Mouse (Mus musculus) midbrain, embryonic 12.5 days (tissue): ENCODE measurements at regions not wholly inside any gene's neighbourhood (a gene's known extent, or its start where the extent isn't known, plus 50 kb on each side); places are given as distances from the start of the nearest gene placed in this dataset.

ENCODE experiments used
- ATAC-seq: fragments of 200-750 bp; cut with Nextera tagmentation; 2 replicates; pipeline ENCODE4 v1.8.0; 2017; ENCODE audit warnings: low read depth, moderate TSS enrichment, moderate library complexity; ENCODE audit not compliant: low FRiP score
- H3K27ac ChIP-seq: fragments of 300-500 bp; sonication (generic); replicated peaks from 2 replicates; pipeline ENCODE4 v1.5.1; 2016; ENCODE audit warnings: mild to moderate bottlenecking
- H3K27me3 ChIP-seq: fragments of 300-500 bp; sonication (generic); 2 replicates; pipeline ENCODE4 v1.6.1; 2016; ENCODE audit warnings: mild to moderate bottlenecking
- H3K36me3 ChIP-seq: fragments of 300-500 bp; sonication (generic); 2 replicates; pipeline ENCODE4 v1.6.1; 2016
- H3K4me1 ChIP-seq: fragments of 300-500 bp; sonication (generic); 2 replicates; pipeline ENCODE4 v1.6.1; 2016
- H3K4me2 ChIP-seq: fragments of 300-500 bp; sonication (generic); replicated peaks from 2 replicates; pipeline ENCODE4 v1.6.1; 2016; ENCODE audit warnings: mild to moderate bottlenecking, moderate library complexity
- H3K4me3 ChIP-seq: fragments of 300-500 bp; sonication (generic); 2 replicates; pipeline ENCODE4 v1.5.1; 2016; ENCODE audit warnings: mild to moderate bottlenecking
- H3K9ac ChIP-seq: fragments of 300-500 bp; sonication (generic); replicated peaks from 2 replicates; pipeline ENCODE4 v1.6.1; 2016; ENCODE audit warnings: mild to moderate bottlenecking, moderate library complexity
- H3K9me3 ChIP-seq: fragments of 300-500 bp; sonication (generic); 2 replicates; pipeline ENCODE4 v1.6.1; 2016; ENCODE audit warnings: mild to moderate bottlenecking
- WGBS: fragments of 180-500 bp; shearing (Covaris S2); methylation state at CpG from one replicate; pipeline ENCODE4 v1.1.7; 2016; 5-methylcytosine and 5-hydroxymethylcytosine counted together

GRCm38 (mm10) chr2:74239586-74239985, 328.5 kb upstream of the Atp5g3 start:
- Histone ChIP-seq H3K4me2 (no peak overlapping the region), H3K4me3 (no peak overlapping the region), H3K9ac (no peak overlapping the region), H3K9me3 (no peaks in the 10 kb centered on the region), H3K4me1 (peaks cover 19% of the 10 kb centered on the region), H3K36me3 (no peaks in the 10 kb centered on the region), H3K27ac (0 out of 2 replicates have a peak overlapping the region, but pooled peaks have one; percentile 30), H3K27me3 (peaks cover 23% of the 10 kb centered on the region)
- peak; percentile 91 for ATAC-seq
- 37% methylated on average over 10 of the region's 10 CpGs for WGBS

GRCm38 (mm10) chr2:74217437-74217836, 306.3 kb upstream of the Atp5g3 start:
- no peaks in the 10 kb centered on the region for H3K4me1 ChIP-seq
- no peaks in the 10 kb centered on the region for H3K36me3 ChIP-seq
- no peak overlapping the region for H3K9ac ChIP-seq
- ATAC-seq, result no peak
- H3K4me2 ChIP-seq, result no peak overlapping the region
- H3K27me3 ChIP-seq, result peaks cover 9% of the 10 kb centered on the region
- H3K9me3 ChIP-seq, result no peaks in the 10 kb centered on the region
- WGBS, result 86% methylated on average over 3 of the region's 3 CpGs
- no peak overlapping the region for H3K27ac ChIP-seq
- no peak overlapping the region for H3K4me3 ChIP-seq

GRCm38 (mm10) chr2:74210210-74210609, 299.1 kb upstream of the Atp5g3 start:
- WGBS, result 19% methylated on average over 9 of the region's 9 CpGs
- peak; percentile 88 for ATAC-seq
- Histone ChIP-seq H3K4me1 (peaks cover 23% of the 10 kb centered on the region), H3K4me2 (peak overlapping the region; percentile 35), H3K36me3 (no peaks in the 10 kb centered on the region), H3K27ac (peak overlapping the region; percentile 21), H3K4me3 (no peak overlapping the region), H3K9me3 (no peaks in the 10 kb centered on the region), H3K9ac (no peak overlapping the region), H3K27me3 (no peaks in the 10 kb centered on the region)

GRCm38 (mm10) chr2:74209421-74209917, 298.3 kb upstream of the Atp5g3 start:
- H3K27me3 ChIP-seq, result no peaks in the 10 kb centered on the region
- H3K36me3 ChIP-seq, result no peaks in the 10 kb centered on the region
- H3K4me2 ChIP-seq, result no peak overlapping the region
- H3K9ac ChIP-seq, result no peak overlapping the region
- 0 out of 2 replicates have a peak, but pooled peaks have one; percentile 38 for ATAC-seq
- no peaks in the 10 kb centered on the region for H3K9me3 ChIP-seq
- no peak overlapping the region for H3K4me3 ChIP-seq
- peaks cover 23% of the 10 kb centered on the region for H3K4me1 ChIP-seq
- WGBS, result 48% methylated on average over 3 of the region's 3 CpGs
- H3K27ac ChIP-seq, result peak overlapping the region; percentile 21

GRCm38 (mm10) chr2:74207440-74207839, 296.3 kb upstream of the Atp5g3 start:
- Histone ChIP-seq H3K4me3 (no peak overlapping the region), H3K27me3 (no peaks in the 10 kb centered on the region), H3K9ac (no peak overlapping the region), H3K9me3 (no peaks in the 10 kb centered on the region), H3K27ac (no peak overlapping the region), H3K4me1 (peaks cover 30% of the 10 kb centered on the region), H3K36me3 (no peaks in the 10 kb centered on the region), H3K4me2 (no peak overlapping the region)
- ATAC-seq, result no peak
- 53% methylated on average over 10 of the region's 10 CpGs for WGBS

GRCm38 (mm10) chr2:74202776-74203175, 291.6 kb upstream of the Atp5g3 start:
- Histone ChIP-seq H3K27me3 (no peaks in the 10 kb centered on the region), H3K36me3 (no peaks in the 10 kb centered on the region), H3K9me3 (no peaks in the 10 kb centered on the region), H3K4me1 (peaks cover 23% of the 10 kb centered on the region), H3K27ac (no peak overlapping the region), H3K4me2 (no peak overlapping the region), H3K4me3 (no peak overlapping the region), H3K9ac (no peak overlapping the region)
- 80% methylated on average over 3 of the region's 3 CpGs for WGBS
- no peak for ATAC-seq

- no peak overlapping the region for H3K4me3 ChIP-seq
- no peaks in the 10 kb centered on the region for H3K9me3 ChIP-seq
- H3K9ac ChIP-seq, result no peak overlapping the region
- ATAC-seq, result peak; percentile 84
- no peaks in the 10 kb centered on the region for H3K27me3 ChIP-seq
- H3K4me2 ChIP-seq, result peak overlapping the region; percentile 7; the same call in 1 of the 2 replicates
- H3K36me3 ChIP-seq, result no peaks in the 10 kb centered on the region
- WGBS, result 32% methylated on average over 11 of the region's 11 CpGs
- peaks cover 23% of the 10 kb centered on the region for H3K4me1 ChIP-seq
- peak overlapping the region; percentile 39 for H3K27ac ChIP-seq
Observed at GRCm38 (mm10) chr2:74201608-74202323, 290.6 kb upstream of the Atp5g3 start.

- no peak for ATAC-seq
- no peak overlapping the region for H3K9ac ChIP-seq
Observed at GRCm38 (mm10) chr2:74199550-74199949, 288.4 kb upstream of the Atp5g3 start.

GRCm38 (mm10) chr2:74187963-74188790, 277.1 kb upstream of the Atp5g3 start:
- Histone ChIP-seq H3K27me3 (no peaks in the 10 kb centered on the region), H3K9ac (no peak overlapping the region)

More at GRCm38 (mm10) chr2:74199550-74199949, 288.4 kb upstream of the Atp5g3 start:
- H3K27me3 ChIP-seq, result no peaks in the 10 kb centered on the region
- no peak overlapping the region for H3K4me3 ChIP-seq
- no peaks in the 10 kb centered on the region for H3K36me3 ChIP-seq
- H3K27ac ChIP-seq, result no peak overlapping the region
- no peak overlapping the region for H3K4me2 ChIP-seq
- no peaks in the 10 kb centered on the region for H3K9me3 ChIP-seq
- peaks cover 23% of the 10 kb centered on the region for H3K4me1 ChIP-seq
- 55% methylated on average over 12 of the region's 12 CpGs for WGBS

GRCm38 (mm10) chr2:74178106-74178505, 267.0 kb upstream of the Atp5g3 start:
- H3K4me3 ChIP-seq, result no peak overlapping the region
- H3K9me3 ChIP-seq, result no peaks in the 10 kb centered on the region
- H3K27ac ChIP-seq, result no peak overlapping the region
- ATAC-seq, result no peak
- H3K9ac ChIP-seq, result no peak overlapping the region
- 94% methylated on average over 1 of the region's 1 CpGs for WGBS
- H3K4me2 ChIP-seq, result no peak overlapping the region
- no peaks in the 10 kb centered on the region for H3K27me3 ChIP-seq
- no peaks in the 10 kb centered on the region for H3K4me1 ChIP-seq
- H3K36me3 ChIP-seq, result no peaks in the 10 kb centered on the region

More at GRCm38 (mm10) chr2:74187963-74188790, 277.1 kb upstream of the Atp5g3 start:
- Histone ChIP-seq H3K9me3 (peaks cover 3% of the 10 kb centered on the region; the same call in 1 of the 2 replicates), H3K4me2 (no peak overlapping the region), H3K4me3 (no peak overlapping the region), H3K4me1 (0 out of 2 replicates have a peak, but pooled peaks cover 12% of the 10 kb centered on the region), H3K27ac (no peak overlapping the region), H3K36me3 (no peaks in the 10 kb centered on the region)
- WGBS, result 29% methylated on average over 8 of the region's 8 CpGs
- ATAC-seq, result no peak

GRCm38 (mm10) chr2:74168776-74169570, 257.8 kb upstream of the Atp5g3 start:
- H3K36me3 ChIP-seq, result no peaks in the 10 kb centered on the region
- peak overlapping the region; percentile 74 for H3K27ac ChIP-seq
- WGBS, result 32% methylated on average over 16 of the region's 16 CpGs
- H3K4me2 ChIP-seq, result no peak overlapping the region
- no peaks in the 10 kb centered on the region for H3K9me3 ChIP-seq
- ATAC-seq, result peak; percentile 96
- no peaks in the 10 kb centered on the region for H3K27me3 ChIP-seq
- no peak overlapping the region for H3K9ac ChIP-seq
- H3K4me3 ChIP-seq, result no peak overlapping the region
- H3K4me1 ChIP-seq, result peaks cover 8% of the 10 kb centered on the region; the same call in 1 of the 2 replicates
